Mouse (Mus musculus) liver, embryonic 12.5 days (tissue): ENCODE measurements around the gene Akt2. TPM values are rescaled to one million over a fixed set of nuclear protein-coding genes. Genes with fewer than 3 reads are reported as not detected.
A peak's percentile ranks its signal among the peaks of the same experiment; 100 is the strongest.

Experiments used
- ATAC-seq: fragments of 200-750 bp; cut with Nextera tagmentation; 2 replicates; pipeline ENCODE4 v1.8.0; 2017; ENCODE audit warnings: moderate number of reproducible peaks, mild to moderate bottlenecking, moderate library complexity
- H3K27ac ChIP-seq: fragments of 300-500 bp; sonication (generic); 2 replicates; pipeline ENCODE4 v1.5.1; 2016; ENCODE audit warnings: mild to moderate bottlenecking
- H3K27me3 ChIP-seq: fragments of 300-500 bp; sonication (generic); replicated peaks from 2 replicates; pipeline ENCODE4 v1.6.1; 2016; ENCODE audit warnings: mild to moderate bottlenecking, moderate library complexity
- H3K36me3 ChIP-seq: fragments of 300-500 bp; sonication (generic); 2 replicates; pipeline ENCODE4 v1.6.1; 2016; ENCODE audit warnings: mild to moderate bottlenecking, moderate library complexity
- H3K4me1 ChIP-seq: fragments of 300-500 bp; sonication (generic); 2 replicates; pipeline ENCODE4 v1.6.1; 2016
- H3K4me2 ChIP-seq: fragments of 300-500 bp; sonication (generic); 2 replicates; pipeline ENCODE4 v1.6.1; 2016; ENCODE audit warnings: mild to moderate bottlenecking, moderate library complexity
- H3K4me3 ChIP-seq: fragments of 300-500 bp; sonication (generic); 2 replicates; pipeline ENCODE4 v1.5.1; 2016; ENCODE audit warnings: mild to moderate bottlenecking, moderate library complexity
- H3K9ac ChIP-seq: fragments of 300-500 bp; sonication (generic); 2 replicates; pipeline ENCODE4 v1.6.1; 2016; ENCODE audit warnings: mild to moderate bottlenecking, moderate library complexity
- H3K9me3 ChIP-seq: fragments of 300-500 bp; sonication (generic); replicated peaks from 2 replicates; pipeline ENCODE4 v1.6.1; 2016; ENCODE audit warnings: mild to moderate bottlenecking, moderate library complexity
- WGBS: fragments of 180-500 bp; shearing (Covaris S2); methylation state at CpG from one replicate; pipeline ENCODE4 v1.1.7; 2016; ENCODE audit not compliant: insufficient replicate concordance; 5-methylcytosine and 5-hydroxymethylcytosine counted together
- polyA plus RNA-seq: library from polyadenylated mRNA; unstranded; fragments of >200 nt; fragmentation: Nextera tagmentation; extraction: Ambion mirVana; gene quantifications from 2 replicates; pipeline ENCODE4 v1.2.1, GENCODE M21; 2016

Akt2 gene
- polyA plus RNA-seq, 1 experiment from 2014 or later: 45.0 TPM

DNA sequence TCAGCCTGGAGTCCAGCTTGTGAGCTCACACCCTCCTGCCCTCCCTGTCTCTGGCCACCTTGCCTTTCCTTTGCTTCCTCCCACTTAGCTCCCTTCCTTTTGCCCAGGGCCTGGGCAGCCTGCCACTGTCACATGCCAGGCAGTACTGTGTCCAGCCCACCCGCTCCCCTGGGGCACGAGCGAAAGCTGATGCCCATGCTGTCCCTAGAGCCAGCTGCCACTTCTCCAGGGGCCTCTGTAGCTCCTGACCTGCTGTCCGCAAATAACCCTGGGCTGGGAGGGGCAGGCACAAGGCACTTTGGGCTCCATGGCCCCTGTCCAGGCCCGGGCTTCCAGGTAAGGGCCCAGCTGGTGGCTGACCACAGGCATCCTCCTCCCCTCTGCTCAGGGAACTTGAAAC lies 16.2 kb downstream of the Akt2 start:
- 0 out of 2 replicates have a peak overlapping the region, but pooled peaks have one; percentile 1 for H3K9ac ChIP-seq
- H3K27ac ChIP-seq: no peak overlapping the region
- no peak overlapping the region for H3K4me3 ChIP-seq
- WGBS: 85% methylated on average over 5 of the region's 5 CpGs
- no peaks in the 10 kb centered on the region for H3K27me3 ChIP-seq
- H3K4me1 ChIP-seq: peaks cover 71% of the 10 kb centered on the region
- no peak overlapping the region for H3K4me2 ChIP-seq
- ATAC-seq: no peak
- H3K36me3 ChIP-seq: peaks cover 56% of the 10 kb centered on the region
- no peaks in the 10 kb centered on the region for H3K9me3 ChIP-seq

DNA sequence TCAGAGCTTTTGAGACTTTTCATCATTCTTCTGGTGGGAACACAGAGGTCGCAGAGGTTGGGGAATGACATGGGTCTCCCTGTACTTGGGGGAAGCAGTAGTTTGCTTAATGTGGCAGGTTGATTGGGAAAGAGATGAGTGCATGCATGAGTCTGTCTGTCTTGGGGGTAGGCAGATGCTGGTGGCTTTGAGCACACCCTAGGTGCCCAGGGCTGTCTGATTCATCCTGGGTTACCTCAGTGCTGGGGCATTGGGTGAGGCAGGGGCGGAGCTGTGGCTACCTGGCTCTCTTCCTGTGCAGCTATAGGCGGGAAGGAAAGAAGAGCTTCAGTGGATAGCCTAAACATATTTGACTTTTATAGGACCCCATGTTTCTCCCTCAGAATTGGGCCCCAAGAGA lies 16.8 kb downstream of the Akt2 start:
- Histone ChIP-seq H3K36me3 (peaks cover 53% of the 10 kb centered on the region), H3K27ac (no peak overlapping the region), H3K9me3 (no peaks in the 10 kb centered on the region), H3K9ac (0 out of 2 replicates have a peak overlapping the region, but pooled peaks have one; percentile 1), H3K4me1 (peaks cover 66% of the 10 kb centered on the region), H3K4me2 (no peak overlapping the region), H3K27me3 (no peaks in the 10 kb centered on the region), H3K4me3 (no peak overlapping the region)
- 91% methylated on average over 3 of the region's 3 CpGs for WGBS
- no peak for ATAC-seq

DNA sequence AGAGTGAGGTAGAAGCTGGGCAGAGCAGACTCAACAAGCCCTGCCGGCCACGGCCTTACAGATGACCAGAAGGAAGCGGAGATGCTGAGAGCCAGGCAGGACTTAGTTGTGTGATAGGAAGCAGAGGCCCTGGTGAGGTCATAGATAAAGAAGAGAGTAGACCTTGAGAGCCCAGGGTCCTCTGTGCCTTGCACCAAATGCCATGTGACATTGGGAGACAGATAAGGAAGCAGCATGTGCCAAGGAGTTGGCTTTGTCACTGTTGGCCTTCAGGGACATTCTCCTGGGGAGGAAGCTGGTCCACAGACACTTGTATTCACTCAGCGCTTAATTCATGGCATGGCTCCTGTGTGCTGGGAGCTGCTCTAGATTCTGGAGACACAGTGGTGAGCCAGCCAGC lies 17.9 kb downstream of the Akt2 start:
- Histone ChIP-seq H3K4me2 (no peak overlapping the region), H3K4me1 (peaks cover 55% of the 10 kb centered on the region), H3K4me3 (no peak overlapping the region), H3K9ac (no peak overlapping the region), H3K9me3 (no peaks in the 10 kb centered on the region), H3K36me3 (peaks cover 54% of the 10 kb centered on the region), H3K27ac (0 out of 2 replicates have a peak overlapping the region, but pooled peaks have one; percentile 16), H3K27me3 (no peaks in the 10 kb centered on the region)
- WGBS: 56% methylated on average over 4 of the region's 4 CpGs
- no peak for ATAC-seq

DNA sequence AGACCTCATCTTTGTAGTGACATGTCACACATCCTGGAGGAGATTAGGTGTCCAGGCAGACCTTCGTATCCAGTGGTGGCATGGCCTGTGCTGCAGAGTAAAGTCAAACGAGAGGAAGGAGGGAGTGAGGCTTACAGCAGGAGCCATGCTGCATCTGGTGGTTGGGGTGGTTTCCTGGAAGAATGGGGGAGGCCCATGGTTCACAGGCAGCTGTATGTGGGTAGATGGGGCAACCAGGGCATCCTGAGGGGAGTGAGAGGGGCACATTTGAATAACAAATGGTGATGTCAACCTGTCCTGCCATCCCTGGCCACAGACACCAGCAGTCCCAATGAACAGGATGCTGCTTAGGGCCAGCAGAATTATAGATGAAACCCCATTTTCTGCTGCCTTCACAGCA lies 18.3 kb downstream of the Akt2 start:
- 73% methylated on average over 2 of the region's 2 CpGs for WGBS
- ATAC-seq: no peak
- no peaks in the 10 kb centered on the region for H3K9me3 ChIP-seq
- no peak overlapping the region for H3K4me3 ChIP-seq
- no peak overlapping the region for H3K9ac ChIP-seq
- H3K4me1 ChIP-seq: peaks cover 51% of the 10 kb centered on the region
- H3K27ac ChIP-seq: 0 out of 2 replicates have a peak overlapping the region, but pooled peaks have one; percentile 16
- no peaks in the 10 kb centered on the region for H3K27me3 ChIP-seq
- no peak overlapping the region for H3K4me2 ChIP-seq
- H3K36me3 ChIP-seq: peaks cover 54% of the 10 kb centered on the region

DNA sequence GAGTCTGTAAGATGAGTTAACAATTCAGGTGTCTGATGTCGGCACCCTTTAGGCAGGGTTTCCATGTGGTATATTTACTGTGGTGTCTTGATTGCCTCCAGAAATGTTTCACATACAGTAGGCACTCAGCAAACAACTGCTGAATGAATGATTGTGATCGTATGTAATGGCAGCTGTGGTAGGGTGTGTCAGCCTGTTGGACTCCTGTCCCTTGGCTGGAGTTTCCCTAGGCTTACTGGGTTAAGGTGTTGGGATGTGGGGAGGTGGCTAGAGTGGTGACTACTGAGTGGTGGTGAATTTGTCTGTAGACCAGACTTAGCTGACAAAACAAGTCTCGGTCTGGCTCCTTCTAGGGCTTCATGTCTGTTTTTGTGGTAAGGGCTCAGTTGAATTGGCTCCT lies 19.0 kb downstream of the Akt2 start:
- no peaks in the 10 kb centered on the region for H3K9me3 ChIP-seq
- H3K4me1 ChIP-seq: peaks cover 45% of the 10 kb centered on the region
- 78% methylated on average over 3 of the region's 3 CpGs for WGBS

DNA sequence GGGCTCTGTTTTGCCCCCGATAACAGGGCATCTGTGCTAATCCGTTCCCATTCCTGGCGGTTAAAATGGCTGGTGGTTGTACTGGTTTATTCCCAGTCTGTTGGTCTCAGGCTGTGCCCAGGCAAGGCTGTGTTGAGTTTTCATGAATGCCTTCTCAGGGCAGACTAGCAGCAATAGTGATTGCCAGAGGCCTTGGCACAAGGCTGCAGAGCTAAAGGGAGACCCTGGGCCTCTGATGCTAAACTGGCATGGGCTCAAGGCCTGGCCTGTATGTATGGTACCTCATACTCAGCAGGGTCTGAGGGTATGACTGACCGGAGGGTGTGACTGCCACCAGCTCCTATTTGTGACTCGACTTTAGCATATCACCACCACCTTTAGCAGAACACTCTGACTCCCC lies 19.5 kb downstream of the Akt2 start:
- Histone ChIP-seq H3K27me3 (no peaks in the 10 kb centered on the region), H3K4me3 (no peak overlapping the region), H3K4me2 (no peak overlapping the region), H3K4me1 (peaks cover 40% of the 10 kb centered on the region), H3K36me3 (peaks cover 59% of the 10 kb centered on the region), H3K27ac (no peak overlapping the region), H3K9me3 (no peaks in the 10 kb centered on the region), H3K9ac (no peak overlapping the region)
- ATAC-seq: no peak
- 88% methylated on average over 5 of the region's 5 CpGs for WGBS

More for the DNA sequence above, 19.0 kb downstream of the Akt2 start:
- H3K4me2 ChIP-seq: no peak overlapping the region
- peaks cover 54% of the 10 kb centered on the region for H3K36me3 ChIP-seq
- H3K27me3 ChIP-seq: no peaks in the 10 kb centered on the region
- H3K4me3 ChIP-seq: no peak overlapping the region
- ATAC-seq: no peak
- H3K9ac ChIP-seq: no peak overlapping the region
- H3K27ac ChIP-seq: no peak overlapping the region

DNA sequence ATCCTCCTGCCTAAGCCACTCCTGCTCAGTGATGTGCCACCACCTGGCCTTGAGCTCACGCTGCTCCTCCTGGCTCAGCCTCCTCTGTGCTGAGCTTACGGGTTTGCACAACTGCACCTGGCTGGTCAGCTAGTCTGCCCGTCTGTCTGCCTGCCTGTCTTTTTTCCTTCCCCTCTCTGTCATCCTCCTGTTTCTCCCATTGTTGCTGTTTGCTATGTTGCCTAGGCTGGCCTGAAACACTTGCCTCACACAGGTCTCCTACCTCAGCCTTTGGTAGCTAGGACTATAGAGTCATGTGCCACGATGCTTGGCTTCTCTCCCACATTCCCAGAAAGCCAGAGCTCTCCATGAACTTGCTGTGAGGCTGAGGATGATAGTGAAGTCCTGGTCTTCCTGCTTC lies 21.6 kb downstream of the Akt2 start:
- Histone ChIP-seq H3K27ac (no peak overlapping the region), H3K9me3 (no peaks in the 10 kb centered on the region), H3K27me3 (no peaks in the 10 kb centered on the region), H3K36me3 (peaks cover 68% of the 10 kb centered on the region), H3K4me1 (peaks cover 19% of the 10 kb centered on the region), H3K4me2 (no peak overlapping the region), H3K9ac (no peak overlapping the region), H3K4me3 (no peak overlapping the region)
- ATAC-seq: no peak
- 78% methylated on average over 4 of the region's 4 CpGs for WGBS

DNA sequence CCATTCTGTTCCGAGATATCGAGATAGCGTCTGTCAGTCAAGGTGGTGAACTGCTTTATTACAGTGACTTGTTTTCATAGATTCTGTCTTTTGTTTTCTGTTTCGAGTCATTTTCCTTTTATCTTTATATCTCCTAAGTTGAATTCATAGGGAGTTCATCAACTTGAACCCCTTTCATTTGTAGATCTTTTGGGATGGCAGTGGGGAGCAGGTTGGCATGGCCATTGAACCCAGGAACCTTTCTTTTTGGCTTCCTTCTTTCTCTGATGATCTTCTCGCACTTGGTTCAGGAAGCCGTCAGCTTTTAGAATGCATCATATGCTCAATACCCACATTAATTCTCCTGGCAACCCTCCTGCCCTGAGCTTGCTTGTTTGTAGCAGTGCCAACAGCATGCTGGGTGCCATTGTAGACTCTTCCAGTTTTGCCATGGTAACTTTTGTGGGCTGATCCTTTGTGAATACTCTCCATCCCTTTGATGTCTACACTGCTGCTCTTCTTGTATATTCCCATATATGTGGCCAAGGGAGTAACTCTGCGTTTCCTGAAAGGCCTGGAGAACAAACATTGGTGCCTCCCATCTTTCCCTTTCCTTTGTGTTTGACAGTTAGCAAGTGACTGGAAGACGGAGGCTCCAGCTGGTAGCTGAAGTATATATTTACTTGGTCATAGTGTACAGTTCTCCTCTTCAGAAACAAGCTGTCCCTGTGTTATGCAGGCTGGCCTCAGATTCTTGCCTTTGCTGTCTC lies 22.6 kb downstream of the Akt2 start:
- Histone ChIP-seq H3K9ac (no peak overlapping the region), H3K27ac (no peak overlapping the region), H3K4me3 (no peak overlapping the region), H3K36me3 (peaks cover 68% of the 10 kb centered on the region), H3K4me2 (no peak overlapping the region), H3K9me3 (no peaks in the 10 kb centered on the region), H3K27me3 (no peaks in the 10 kb centered on the region), H3K4me1 (peaks cover 9% of the 10 kb centered on the region)
- 74% methylated on average over 8 of the region's 8 CpGs for WGBS
- ATAC-seq: no peak

DNA sequence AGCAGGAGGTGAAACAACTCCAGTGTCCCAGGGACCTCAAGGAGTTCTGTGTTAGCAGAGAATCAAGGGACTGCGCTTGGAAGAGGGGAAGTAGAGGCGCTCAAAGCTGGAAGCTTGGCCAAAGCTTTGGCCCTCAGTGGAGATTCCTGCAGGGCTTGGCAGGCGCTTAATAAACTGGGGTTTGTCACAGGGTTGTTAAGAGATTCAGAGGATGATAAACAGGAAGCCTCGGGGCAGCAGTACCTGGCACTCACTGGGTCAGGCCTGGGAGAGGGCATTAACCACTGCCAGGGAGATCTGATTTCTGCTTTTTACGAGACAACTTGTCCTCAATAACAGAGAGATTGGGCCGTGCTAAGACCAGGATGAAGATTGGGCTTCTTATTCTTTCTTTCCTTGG lies 29.7 kb downstream of the Akt2 start:
- no peak overlapping the region for H3K9ac ChIP-seq
- no peaks in the 10 kb centered on the region for H3K4me1 ChIP-seq
- WGBS: 78% methylated on average over 6 of the region's 6 CpGs
- H3K4me2 ChIP-seq: no peak overlapping the region
- H3K27ac ChIP-seq: no peak overlapping the region
- no peaks in the 10 kb centered on the region for H3K27me3 ChIP-seq
- no peak for ATAC-seq
- peaks cover 97% of the 10 kb centered on the region for H3K36me3 ChIP-seq
- H3K4me3 ChIP-seq: no peak overlapping the region
- H3K9me3 ChIP-seq: no peaks in the 10 kb centered on the region

DNA sequence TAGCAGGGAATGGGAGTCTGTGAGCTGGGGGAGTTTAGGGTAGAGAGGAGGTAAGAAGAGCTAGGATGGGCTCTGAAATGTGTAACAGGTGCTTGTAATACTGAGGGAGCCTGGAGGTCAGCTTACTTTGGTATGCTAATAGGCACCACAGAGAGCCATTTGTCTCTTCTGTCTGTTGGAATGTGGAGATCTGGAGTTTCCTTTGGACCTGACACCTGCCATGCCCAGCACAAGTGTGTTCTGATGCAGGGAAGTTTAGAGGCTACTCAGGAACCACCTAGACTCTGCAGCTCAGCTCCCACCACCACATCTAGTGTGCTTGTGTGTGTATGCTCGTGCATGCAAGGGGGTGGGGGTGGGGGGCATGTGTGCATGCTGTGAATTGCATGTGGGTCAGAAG lies 30.9 kb downstream of the Akt2 start:
- no peak overlapping the region for H3K4me3 ChIP-seq
- H3K4me2 ChIP-seq: no peak overlapping the region
- H3K9me3 ChIP-seq: no peaks in the 10 kb centered on the region
- H3K27ac ChIP-seq: no peak overlapping the region
- ATAC-seq: no peak
- H3K9ac ChIP-seq: no peak overlapping the region
- 74% methylated on average over 1 of the region's 1 CpGs for WGBS
- H3K4me1 ChIP-seq: no peaks in the 10 kb centered on the region
- peaks cover 97% of the 10 kb centered on the region for H3K36me3 ChIP-seq
- H3K27me3 ChIP-seq: no peaks in the 10 kb centered on the region

DNA sequence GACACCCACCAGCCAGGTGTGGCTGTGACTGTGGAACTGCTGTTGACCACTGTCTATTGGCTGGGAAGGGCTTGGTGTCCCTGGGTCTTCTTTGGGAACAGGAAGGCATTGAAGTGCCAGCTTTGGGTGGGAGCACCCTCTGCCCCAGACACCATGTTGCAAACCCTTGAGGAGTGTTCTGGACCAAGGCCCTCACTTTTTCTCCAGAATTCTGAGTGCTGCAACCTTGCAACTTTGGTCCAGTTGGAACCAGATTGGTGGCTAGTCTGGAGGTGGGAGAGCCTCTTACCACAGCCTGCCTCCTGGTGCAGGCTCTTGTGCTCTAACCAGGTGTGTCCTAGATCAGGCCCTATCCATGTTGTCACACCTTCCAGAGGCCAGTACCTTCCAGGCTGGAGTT lies 33.6 kb downstream of the Akt2 start:
- Histone ChIP-seq H3K4me1 (no peaks in the 10 kb centered on the region), H3K36me3 (peaks cover 99% of the 10 kb centered on the region), H3K4me3 (no peak overlapping the region), H3K4me2 (no peak overlapping the region), H3K27ac (no peak overlapping the region), H3K9me3 (no peaks in the 10 kb centered on the region), H3K27me3 (no peaks in the 10 kb centered on the region), H3K9ac (no peak overlapping the region)
- no peak for ATAC-seq

DNA sequence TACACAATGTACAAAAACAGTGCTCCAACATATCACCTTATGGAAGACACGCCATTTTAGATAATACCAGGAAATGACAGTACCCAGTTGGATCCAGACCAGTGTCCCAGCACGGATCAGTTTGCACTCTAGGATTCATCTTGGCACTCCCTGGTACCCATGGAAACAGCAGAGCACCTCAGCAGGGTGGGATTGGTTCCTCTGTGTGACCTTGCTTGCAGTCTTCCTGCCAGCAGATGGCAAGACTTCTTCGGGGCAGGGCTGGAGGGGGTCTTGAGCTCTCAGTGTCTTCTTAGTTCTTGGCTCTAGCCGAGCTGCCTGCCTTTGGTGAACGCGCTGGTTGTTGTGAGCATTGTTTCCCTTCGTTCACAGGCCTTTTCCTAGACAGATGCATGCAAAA lies 36.4 kb downstream of the Akt2 start:
- H3K4me2 ChIP-seq: no peak overlapping the region
- no peak overlapping the region for H3K27ac ChIP-seq
- ATAC-seq: no peak
- H3K4me3 ChIP-seq: no peak overlapping the region
- 83% methylated on average over 7 of the region's 7 CpGs for WGBS
- H3K27me3 ChIP-seq: no peaks in the 10 kb centered on the region
- H3K9ac ChIP-seq: no peak overlapping the region
- H3K9me3 ChIP-seq: no peaks in the 10 kb centered on the region
- H3K36me3 ChIP-seq: peaks cover 96% of the 10 kb centered on the region
- H3K4me1 ChIP-seq: no peaks in the 10 kb centered on the region

DNA sequence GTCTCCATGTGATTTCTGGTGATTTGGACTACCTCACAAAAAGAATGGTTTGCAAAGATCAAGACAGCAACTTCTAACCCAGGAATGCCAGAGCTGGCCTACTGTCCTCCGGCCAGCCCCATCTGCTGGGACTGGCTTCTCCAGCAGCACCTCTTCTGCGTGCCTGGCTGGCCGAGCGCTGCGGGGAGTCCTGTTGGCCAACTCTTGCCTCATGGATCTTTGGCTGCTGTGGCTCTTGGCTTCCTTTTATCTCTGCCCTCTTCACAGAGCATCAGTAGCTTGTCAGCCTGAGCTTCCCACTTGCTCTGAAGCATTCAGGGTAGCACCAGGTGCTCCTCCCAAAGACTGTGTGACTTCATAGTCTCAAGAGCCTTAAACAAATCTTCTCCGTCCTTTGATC lies 36.8 kb downstream of the Akt2 start:
- WGBS: 93% methylated on average over 6 of the region's 6 CpGs
- Histone ChIP-seq H3K9ac (no peak overlapping the region), H3K9me3 (no peaks in the 10 kb centered on the region), H3K27ac (no peak overlapping the region), H3K4me1 (no peaks in the 10 kb centered on the region), H3K4me2 (no peak overlapping the region), H3K27me3 (no peaks in the 10 kb centered on the region), H3K4me3 (no peak overlapping the region), H3K36me3 (peaks cover 96% of the 10 kb centered on the region)
- no peak for ATAC-seq
